ENCODE assay signal across 28 mouse cellular contexts in the genomic region with DNA sequence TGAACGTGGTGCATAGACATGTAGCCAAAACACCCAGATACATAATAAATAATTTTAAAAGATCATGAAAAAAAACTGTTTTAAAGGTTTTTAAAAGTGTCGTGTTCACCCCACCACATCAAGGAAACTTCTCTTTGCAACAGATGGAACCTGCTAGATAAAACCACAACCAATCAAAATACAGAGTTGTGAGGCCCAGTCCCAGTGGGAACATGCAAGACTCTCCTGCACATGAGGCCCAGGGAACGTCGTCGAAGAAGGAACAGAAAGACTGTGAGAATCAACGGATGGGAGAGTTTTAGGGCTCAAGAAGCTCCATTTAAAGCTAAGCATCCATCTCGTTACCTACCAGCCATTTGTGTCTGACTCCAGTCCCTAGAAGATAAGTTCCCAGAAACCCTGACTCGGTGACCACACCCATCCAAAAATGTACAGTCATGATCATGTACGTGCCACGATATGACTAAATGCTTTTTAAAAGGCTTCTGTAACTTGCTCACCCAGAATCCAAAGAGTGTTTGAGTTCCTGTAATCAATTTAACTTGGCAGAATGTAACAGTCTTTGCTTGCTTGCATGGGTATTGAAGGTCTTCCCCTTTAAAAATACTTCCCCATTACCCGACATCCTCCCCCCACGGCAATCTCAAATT. TPM values are rescaled to one million over a fixed set of nuclear protein-coding genes. Genes with fewer than 3 reads are reported as not detected.
DNase-seq lines count a peak whose midpoint lies in the region; ATAC-seq lines count a peak whose summit lies in the region.
"Had no signal": no experiment of that assay in that cellular context is flagged by ENCODE, and none has a peak within 500 bp of the region (broad histone marks: within the 10 kb centered on the region; RNA-seq: fewer than 3 reads in every experiment).

No protein-coding gene starts in this region.

- H3K27ac ChIP-seq in heart, embryonic 11.5 days (ENCODE audit: low read depth, low read length) = peak overlapping the region; percentile 62
- peak overlapping the region; percentile 75 for H3K27ac ChIP-seq in liver, embryonic 15.5 days (replicated peaks)
- no peak overlapping the region for H3K27ac ChIP-seq in midbrain, embryonic 10.5 days (replicated peaks)
- no peak overlapping the region for H3K27ac ChIP-seq in forebrain, embryonic 13.5 days
- H3K27ac ChIP-seq: forebrain, embryonic 15.5 days; hindbrain, embryonic 15.5 days; left cerebral cortex, adult 2 months; limb, embryonic 10.5 days; neural tube, embryonic 12.5 days had no signal

- no peaks in the 10 kb centered on the region for H3K27me3 ChIP-seq in heart, embryonic 11.5 days (ENCODE audit: control insufficient read depth, insufficient read depth, low read length)
- no peaks in the 10 kb centered on the region for H3K27me3 ChIP-seq in liver, embryonic 15.5 days
- no peaks in the 10 kb centered on the region for H3K27me3 ChIP-seq in midbrain, embryonic 10.5 days (ENCODE audit: low read depth, poor library complexity, severe bottlenecking)
- no peaks in the 10 kb centered on the region for H3K27me3 ChIP-seq in forebrain, embryonic 13.5 days
- H3K27me3 ChIP-seq: forebrain, embryonic 15.5 days; hindbrain, embryonic 15.5 days; neural tube, embryonic 12.5 days had no signal

- H3K4me2 ChIP-seq in heart, embryonic 11.5 days = peak overlapping the region; percentile 4; the same call in 1 of the 2 replicates
- H3K4me2 ChIP-seq in liver, embryonic 15.5 days = peak overlapping the region; percentile 42
- no peak overlapping the region for H3K4me2 ChIP-seq in forebrain, embryonic 13.5 days
- H3K4me2 ChIP-seq: forebrain, embryonic 15.5 days; hindbrain, embryonic 15.5 days; midbrain, embryonic 11.5 days; neural tube, embryonic 12.5 days had no signal

- 0 out of 2 replicates have a peak, but pooled peaks cover 5% of the 10 kb centered on the region for H3K4me1 ChIP-seq in heart, embryonic 11.5 days (ENCODE audit: control insufficient read depth, insufficient read depth, low read length)
- peaks cover 49% of the 10 kb centered on the region for H3K4me1 ChIP-seq in liver, embryonic 15.5 days (replicated peaks)
- H3K4me1 ChIP-seq in midbrain, embryonic 10.5 days = peaks cover 8% of the 10 kb centered on the region
- H3K4me1 ChIP-seq in forebrain, embryonic 13.5 days = no peaks in the 10 kb centered on the region
- H3K4me1 ChIP-seq: forebrain, embryonic 15.5 days; hindbrain, embryonic 15.5 days; limb, embryonic 10.5 days; neural tube, embryonic 12.5 days had no signal

- DNase-seq in heart, adult 18-20 months = no peak
- peak; percentile 81 for DNase-seq in MEL-GATA-1-ER (ENCODE audit: extremely low read depth, low read depth)
- no peak for DNase-seq in cerebellum, adult 9-10 months
- DNase-seq in midbrain, embryonic 10.5 days (ENCODE audit: low spot score) = no peak
- DNase-seq: cerebellum, adult 18-20 months; cerebellum, postnatal 36 days; gastrocnemius, postnatal 25 days; kidney, postnatal 36 days; layer of hippocampus, adult 9-11 months; lung, adult 2 months; lung, postnatal 36 days; right cerebral cortex, adult 18-20 months; thymus, adult 18-20 months had no signal

- H3K4me3 ChIP-seq in heart, embryonic 11.5 days (ENCODE audit: low read depth, low read length) = no peak overlapping the region
- H3K4me3 ChIP-seq in liver, embryonic 15.5 days (replicated peaks) = no peak overlapping the region
- no peak overlapping the region for H3K4me3 ChIP-seq in midbrain, embryonic 10.5 days
- H3K4me3 ChIP-seq in forebrain, embryonic 13.5 days = no peak overlapping the region
- H3K4me3 ChIP-seq: forebrain, embryonic 15.5 days; hindbrain, embryonic 15.5 days; left cerebral cortex, adult 2 months; limb, embryonic 10.5 days; neural tube, embryonic 12.5 days had no signal

- 0 out of 2 replicates have a peak, but pooled peaks have one; percentile 35 for ATAC-seq in heart, embryonic 11.5 days (replicated peaks; ENCODE audit: insufficient number of reproducible peaks, low FRiP score, low TSS enrichment)
- peak; percentile 91 for ATAC-seq in erythroid progenitor cell, adult 5-6 weeks (replicated peaks; ENCODE audit: low FRiP score, poor library complexity, severe bottlenecking)
- peak; percentile 90 for ATAC-seq in liver, embryonic 15.5 days (ENCODE audit: insufficient read depth)
- no peak for ATAC-seq in forebrain, embryonic 13.5 days
- ATAC-seq: forebrain, embryonic 15.5 days; intestine, embryonic 16.5 days had no signal

- 76% methylated on average over 12 of the region's 12 CpGs for WGBS in heart, embryonic 11.5 days (ENCODE audit: insufficient replicate concordance)
- WGBS in liver, embryonic 15.5 days (ENCODE audit: insufficient replicate concordance) = 26% methylated on average over 12 of the region's 12 CpGs
- 85% methylated on average over 12 of the region's 12 CpGs for WGBS in midbrain, embryonic 10.5 days
- 85% methylated on average over 12 of the region's 12 CpGs for WGBS in forebrain, embryonic 13.5 days

- H3K36me3 ChIP-seq in heart, embryonic 11.5 days (ENCODE audit: control insufficient read depth, insufficient read depth, low read length) = no peaks in the 10 kb centered on the region
- H3K36me3 ChIP-seq in liver, embryonic 15.5 days (replicated peaks) = no peaks in the 10 kb centered on the region
- H3K36me3 ChIP-seq in midbrain, embryonic 10.5 days = no peaks in the 10 kb centered on the region
- H3K36me3 ChIP-seq in forebrain, embryonic 13.5 days (ENCODE audit: poor library complexity, severe bottlenecking) = no peaks in the 10 kb centered on the region
- H3K36me3 ChIP-seq: forebrain, embryonic 15.5 days; hindbrain, embryonic 15.5 days; limb, embryonic 10.5 days; neural tube, embryonic 12.5 days had no signal

- no peaks in the 10 kb centered on the region for H3K9me3 ChIP-seq in heart, embryonic 11.5 days (replicated peaks; ENCODE audit: control insufficient read depth, low read length)
- 0 out of 2 replicates have a peak, but pooled peaks cover 4% of the 10 kb centered on the region for H3K9me3 ChIP-seq in liver, embryonic 15.5 days (replicated peaks)
- H3K9me3 ChIP-seq in midbrain, embryonic 10.5 days (replicated peaks) = no peaks in the 10 kb centered on the region; the same call in 1 of the 2 replicates
- H3K9me3 ChIP-seq in forebrain, embryonic 13.5 days (replicated peaks) = no peaks in the 10 kb centered on the region
- H3K9me3 ChIP-seq: forebrain, embryonic 15.5 days; hindbrain, embryonic 15.5 days; limb, embryonic 10.5 days; neural tube, embryonic 12.5 days had no signal

- no peak overlapping the region for H3K9ac ChIP-seq in heart, embryonic 11.5 days (ENCODE audit: low read depth, low read length)
- no peak overlapping the region for H3K9ac ChIP-seq in liver, embryonic 15.5 days
- H3K9ac ChIP-seq in forebrain, embryonic 13.5 days = no peak overlapping the region
- H3K9ac ChIP-seq: forebrain, embryonic 15.5 days; hindbrain, embryonic 15.5 days; neural tube, embryonic 12.5 days had no signal

RNA-seq across cellular contexts. Expression of a gene that starts 16.1 kb away (rescaled TPM):
- polyA plus RNA-seq in heart, embryonic 11.5 days (2014; fragmentation: Nextera tagmentation; extraction: Ambion mirVana) = not detected in 2 replicates
- total RNA-seq in heart, adult 18-20 months (2021) = not detected
- not detected in 2 replicates for total RNA-seq in erythroid progenitor cell, adult 5-6 weeks (2015; ENCODE audit: low replicate concordance)
- not detected in 2 replicates for total RNA-seq in erythroid progenitor cell, adult 5-6 weeks (2017; ENCODE audit: low replicate concordance)
- not detected in 2 replicates for polyA plus RNA-seq in liver, embryonic 15.5 days (2015; fragmentation: Nextera tagmentation; extraction: Ambion mirVana)
- not detected in 2 replicates for polyA plus RNA-seq in midbrain, embryonic 10.5 days (2016; fragmentation: Nextera tagmentation; extraction: Ambion mirVana)
- not detected in 2 replicates for polyA plus RNA-seq in forebrain, embryonic 13.5 days (2015; fragmentation: Nextera tagmentation; extraction: Ambion mirVana)
- total RNA-seq: gastrocnemius, postnatal 25 days; heart, adult 8-10 months; heart, postnatal 25 days had no signal
- polyA plus RNA-seq: forebrain, embryonic 15.5 days; hindbrain, embryonic 15.5 days; intestine, embryonic 16.5 days; kidney, embryonic 14.5 days; limb, embryonic 10.5 days; lung, adult 2 months; midbrain, embryonic 11.5 days; neural tube, embryonic 12.5 days; stomach, embryonic 14.5 days had no signal

RNA-seq across cellular contexts. Expression of a gene that starts 41.0 kb away (rescaled TPM):
- polyA plus RNA-seq in heart, embryonic 11.5 days (2014; fragmentation: Nextera tagmentation; extraction: Ambion mirVana) = 19.5 and 20.1 TPM in 2 replicates
- total RNA-seq in heart, adult 18-20 months (2021) = 1 to 10 TPM in 1 of 2 experiments, under 1 TPM in 1; 0.97 to 1.2 TPM
- 18.9 and 34.6 TPM in 2 replicates for total RNA-seq in erythroid progenitor cell, adult 5-6 weeks (2015; ENCODE audit: low replicate concordance)
- total RNA-seq in erythroid progenitor cell, adult 5-6 weeks (2017; ENCODE audit: low replicate concordance) = 41.4 and 54.2 TPM in 2 replicates
- 8.9 and 9.2 TPM in 2 replicates for polyA plus RNA-seq in liver, embryonic 15.5 days (2015; fragmentation: Nextera tagmentation; extraction: Ambion mirVana)
- 31.2 and 31.7 TPM in 2 replicates for polyA plus RNA-seq in midbrain, embryonic 10.5 days (2016; fragmentation: Nextera tagmentation; extraction: Ambion mirVana)
- polyA plus RNA-seq in forebrain, embryonic 13.5 days (2015; fragmentation: Nextera tagmentation; extraction: Ambion mirVana) = 19.4 and 21.3 TPM in 2 replicates

RNA-seq across cellular contexts. Expression of a gene that starts 58.4 kb away (rescaled TPM):
- 2.2 and 2.3 TPM in 2 replicates for polyA plus RNA-seq in heart, embryonic 11.5 days (2014; fragmentation: Nextera tagmentation; extraction: Ambion mirVana)
- total RNA-seq in heart, adult 18-20 months (2021) = under 1 TPM in 1 of 2 experiments, not detected in 1; 0.23 TPM
- not detected in 2 replicates for total RNA-seq in erythroid progenitor cell, adult 5-6 weeks (2015; ENCODE audit: low replicate concordance)
- total RNA-seq in erythroid progenitor cell, adult 5-6 weeks (2017; ENCODE audit: low replicate concordance) = 2.7 TPM in 1 of 2 replicates, not detected in the other
- not detected in 2 replicates for polyA plus RNA-seq in liver, embryonic 15.5 days (2015; fragmentation: Nextera tagmentation; extraction: Ambion mirVana)
- polyA plus RNA-seq in midbrain, embryonic 10.5 days (2016; fragmentation: Nextera tagmentation; extraction: Ambion mirVana) = 0.09 and 0.20 TPM in 2 replicates
- polyA plus RNA-seq in forebrain, embryonic 13.5 days (2015; fragmentation: Nextera tagmentation; extraction: Ambion mirVana) = 1.2 and 1.6 TPM in 2 replicates
- total RNA-seq: gastrocnemius, postnatal 25 days; heart, adult 8-10 months; heart, postnatal 25 days had no signal
- polyA plus RNA-seq: intestine, embryonic 16.5 days; limb, embryonic 10.5 days; midbrain, embryonic 11.5 days; stomach, embryonic 14.5 days had no signal

Comparison
In these comparisons a context has a peak if more than half of its experiments do, and no peak if none do; other contexts are left out.
1. H3K27ac ChIP-seq: peak in heart, embryonic 11.5 days (single experiment) and liver, embryonic 15.5 days (single experiment); none in midbrain, embryonic 10.5 days (single experiment) and forebrain, embryonic 13.5 days (single experiment).